Mouse (Mus musculus) brown adipose tissue, adult 24 weeks (tissue): ENCODE data around the gene 3830406C13Rik. TPM values are rescaled to one million over a fixed set of nuclear protein-coding genes. Genes with fewer than 3 reads are reported as not detected.
A peak's percentile ranks its signal among the peaks of the same experiment; 100 is the strongest.
"Not testable (repeated sequence)": the region's sequence is repeated elsewhere in the genome, so short reads cannot be mapped to it uniquely, and the experiment has no call there.

Experiments
- H3K27ac ChIP-seq: fragments of 200-500 bp; replicated peaks from 2 replicates; pipeline ENCODE4 v1.5.1; 2012; ENCODE audit warnings: low read depth, mild to moderate bottlenecking, low read length
- H3K4me1 ChIP-seq: fragments of 200-500 bp; 2 replicates; pipeline ENCODE4 v1.6.1; 2012; ENCODE audit warnings: low read length, mixed read lengths; ENCODE audit not compliant: control insufficient read depth, insufficient read depth, insufficient read length
- H3K4me3 ChIP-seq: fragments of 200-500 bp; 2 replicates; pipeline ENCODE4 v1.5.1; 2012; ENCODE audit warnings: low read depth, mild to moderate bottlenecking, low read length, moderate library complexity; ENCODE audit not compliant: insufficient read depth
- polyA plus RNA-seq: library from polyadenylated mRNA; stranded (reverse); fragments of >200 nt; gene quantifications from 2 replicates; pipeline ENCODE4 v1.2.4, GENCODE M21; 2012; ENCODE audit not compliant: missing spikeins, insufficient read depth, insufficient read length

The 3830406C13Rik gene
- 39.9 and 72.7 TPM in 2 replicates for polyA plus RNA-seq

- H3K4me3 ChIP-seq = peak within 1 kb of the TSS; percentile 89
- H3K4me1 ChIP-seq = no peaks in the 10 kb centered on the region
- peak within 1 kb of the TSS; percentile 90 for H3K27ac ChIP-seq
These were observed at the start of gene 3830406C13Rik for GRCm38 (mm10) chr14:12284141-12284912. Gene 3830406C13Rik, plus strand, starts transcription at chr14:12284173.

- no peak overlapping the region for H3K27ac ChIP-seq
- no peaks in the 10 kb centered on the region for H3K4me1 ChIP-seq
- H3K4me3 ChIP-seq = no peak overlapping the region
These were observed 40.2 kb upstream of the 3830406C13Rik start for GRCm38 (mm10) chr14:12243726-12244125.

- no peaks in the 10 kb centered on the region for H3K4me1 ChIP-seq
- no peak overlapping the region for H3K27ac ChIP-seq
- H3K4me3 ChIP-seq = no peak overlapping the region
These were observed 7.9 kb upstream of the 3830406C13Rik start for GRCm38 (mm10) chr14:12276031-12276430.

GRCm38 (mm10) chr14:12283641-12284040, 332 bp upstream of the 3830406C13Rik start, which contains the start of gene Gm49355:
Gene Gm49355, plus strand, starts transcription at chr14:12283976.
- H3K4me3 ChIP-seq = peak within 1 kb of the TSS; percentile 89
- H3K27ac ChIP-seq = peak within 1 kb of the TSS; percentile 90
- no peaks in the 10 kb centered on the region for H3K4me1 ChIP-seq

GRCm38 (mm10) chr14:12289747-12290146, 5.8 kb downstream of the 3830406C13Rik start:
- H3K27ac ChIP-seq = not testable (repeated sequence)

GRCm38 (mm10) chr14:12296391-12296790, 12.4 kb downstream of the 3830406C13Rik start:
- no peaks in the 10 kb centered on the region for H3K4me1 ChIP-seq
- H3K4me3 ChIP-seq = no peak overlapping the region
- no peak overlapping the region for H3K27ac ChIP-seq

More at GRCm38 (mm10) chr14:12289747-12290146, 5.8 kb downstream of the 3830406C13Rik start:
- not testable (repeated sequence) for H3K4me1 ChIP-seq, H3K4me3 ChIP-seq

GRCm38 (mm10) chr14:12299171-12299570, 15.2 kb downstream of the 3830406C13Rik start:
- no peak overlapping the region for H3K4me3 ChIP-seq

GRCm38 (mm10) chr14:12299654-12300053, 15.7 kb downstream of the 3830406C13Rik start:
- Histone ChIP-seq H3K4me3 (no peak overlapping the region), H3K27ac (no peak overlapping the region), H3K4me1 (no peaks in the 10 kb centered on the region)

More at GRCm38 (mm10) chr14:12299171-12299570, 15.2 kb downstream of the 3830406C13Rik start:
- Histone ChIP-seq H3K4me1 (no peaks in the 10 kb centered on the region), H3K27ac (no peak overlapping the region)

GRCm38 (mm10) chr14:12300275-12300674, 16.3 kb downstream of the 3830406C13Rik start:
- Histone ChIP-seq H3K4me3 (no peak overlapping the region), H3K27ac (no peak overlapping the region), H3K4me1 (no peaks in the 10 kb centered on the region)

- Histone ChIP-seq H3K27ac (no peak overlapping the region), H3K4me1 (no peaks in the 10 kb centered on the region), H3K4me3 (no peak overlapping the region)
These were observed 16.7 kb downstream of the 3830406C13Rik start for GRCm38 (mm10) chr14:12300677-12301076.

- Histone ChIP-seq H3K4me1 (no peaks in the 10 kb centered on the region), H3K4me3 (no peak overlapping the region), H3K27ac (no peak overlapping the region)
These were observed 19.1 kb downstream of the 3830406C13Rik start for GRCm38 (mm10) chr14:12303106-12303505.

GRCm38 (mm10) chr14:12333622-12334021, 49.6 kb downstream of the 3830406C13Rik start:
- Histone ChIP-seq H3K4me3 (no peak overlapping the region), H3K4me1 (no peaks in the 10 kb centered on the region), H3K27ac (no peak overlapping the region)

GRCm38 (mm10) chr14:12334925-12335324, 51.0 kb downstream of the 3830406C13Rik start:
- no peak overlapping the region for H3K27ac ChIP-seq
- no peaks in the 10 kb centered on the region for H3K4me1 ChIP-seq
- H3K4me3 ChIP-seq = no peak overlapping the region

GRCm38 (mm10) chr14:12337421-12337997, 53.5 kb downstream of the 3830406C13Rik start:
- Histone ChIP-seq H3K4me3 (no peak overlapping the region), H3K4me1 (no peaks in the 10 kb centered on the region), H3K27ac (no peak overlapping the region)

- H3K4me1 ChIP-seq = no peaks in the 10 kb centered on the region
- no peak overlapping the region for H3K27ac ChIP-seq
- no peak overlapping the region for H3K4me3 ChIP-seq
These were observed 54.2 kb downstream of the 3830406C13Rik start for GRCm38 (mm10) chr14:12337998-12338809.
